Mouse (Mus musculus) embryonic stem cell, embryonic (primary cell): Measurements from ENCODE around the gene Nsdhl.

Source experiments
- CTCF ChIA-PET, 4 experiments: fragments of 300-600 bp in 2 of 4; fragments of 350-600 bp in 2 of 4; sonication (Branson Sonifier 250); formaldehyde crosslinking; loops; one replicate each; lab custom pipeline; 2022; ENCODE audit warnings: inconsistent platforms in 2 of 4; lab: Charles Lee
- POLR2A ChIA-PET, 4 experiments: fragments of 300-600 bp in 2 of 4; fragments of 350-600 bp in 2 of 4; sonication (Branson Sonifier 250); formaldehyde crosslinking; loops; one replicate each; lab custom pipeline; 2022; ENCODE audit warnings: antibody characterized with exemption in 4 of 4, inconsistent platforms in 1 of 4; lab: Charles Lee

Nsdhl gene

DNA sequence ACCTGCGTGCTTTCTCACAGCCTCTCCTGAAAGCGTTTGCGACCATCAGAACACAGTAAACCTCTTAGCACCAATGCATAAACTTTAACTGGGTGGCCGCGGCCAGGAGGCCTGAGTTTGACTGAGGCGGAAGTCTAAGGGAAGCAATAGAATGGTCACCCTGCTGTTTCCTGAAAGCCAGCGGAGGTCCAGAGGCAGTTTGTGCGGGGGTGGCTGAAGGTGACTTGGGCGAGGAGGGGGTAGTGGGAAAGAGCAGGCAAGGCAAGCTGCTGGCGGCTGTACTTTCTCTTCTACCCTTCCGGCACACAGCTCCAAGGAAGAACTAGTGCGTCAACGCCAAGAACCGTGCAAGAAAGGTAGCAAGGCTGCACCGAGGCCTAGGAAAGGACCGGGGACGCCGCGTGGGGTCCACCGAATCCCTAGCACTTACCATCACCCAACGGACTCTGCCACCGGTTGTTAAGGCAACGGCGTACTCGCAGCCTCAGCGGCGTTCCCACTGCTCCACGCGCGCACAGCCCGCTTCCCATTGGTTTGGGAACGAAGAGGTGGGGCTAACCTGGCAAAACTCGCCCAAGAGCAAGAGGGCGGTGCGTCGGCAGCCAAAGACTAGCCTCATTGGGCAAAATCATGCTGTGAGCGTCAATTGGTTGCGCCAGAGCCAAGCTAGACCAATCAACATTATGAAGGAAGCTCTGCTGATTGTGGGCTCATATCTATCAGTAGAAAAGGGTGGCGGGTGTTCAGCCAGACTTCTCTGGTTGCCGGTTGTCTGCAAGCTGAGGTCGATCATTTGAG is at the start of gene Nsdhl, which contains the start of gene Cetn2:
TSS of gene Nsdhl (plus strand) at position 674 of the 798 bp plus-strand sequence.
TSS of gene Cetn2 (minus strand) at position 528 of the 798 bp plus-strand sequence.
- ChIA-PET CTCF (interaction anchor here in 2 of 4 experiments (1.0 to 1.4 kb wide), 2 partner anchors 10 kb away, joined by 3 to 11 read pairs; no protein-coding TSS in a partner anchor), POLR2A (interaction anchor here in 3 of 4 experiments (0.7 to 1.7 kb wide), 15 partner anchors 10 to 1703 kb away, joined by 3 to 9 read pairs (median 3); partner anchors contain the start of genes Hmgb3 (in 1 of the 3) and Zfp185 (in 1 of the 3))

DNA sequence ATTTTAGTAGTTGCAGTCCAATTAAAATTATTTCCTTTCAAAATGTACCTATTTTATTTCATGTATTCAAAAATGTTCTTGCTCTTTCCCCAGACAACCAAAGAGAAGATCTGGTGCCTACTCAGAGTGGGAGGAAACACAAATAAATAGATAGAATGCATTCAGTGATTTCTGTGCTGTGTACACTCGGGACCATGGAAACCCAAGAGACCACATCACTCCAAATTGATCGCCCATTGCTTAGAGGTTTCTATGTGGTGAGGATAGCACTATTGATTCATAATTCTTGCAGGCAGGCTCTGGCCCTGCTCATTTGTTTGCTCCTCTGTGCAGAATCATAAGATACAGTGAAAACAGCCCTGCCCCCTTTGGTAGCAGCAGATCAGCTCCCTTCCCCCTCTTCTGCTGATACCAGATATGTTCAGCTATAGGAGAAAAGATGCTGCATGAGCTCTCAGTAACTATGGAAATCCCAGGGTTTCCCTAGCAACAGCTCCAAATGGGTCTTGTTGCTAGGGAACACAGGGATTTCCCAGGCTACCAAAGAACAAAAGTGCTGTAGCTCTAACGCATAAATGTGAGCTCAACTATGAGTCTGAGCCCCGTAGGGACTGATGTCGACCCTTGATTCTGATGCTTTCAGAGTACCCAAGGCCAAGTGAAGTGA is 22.8 kb upstream of the Nsdhl start:
- ChIA-PET CTCF (no interaction called here), POLR2A (no interaction called here)

DNA sequence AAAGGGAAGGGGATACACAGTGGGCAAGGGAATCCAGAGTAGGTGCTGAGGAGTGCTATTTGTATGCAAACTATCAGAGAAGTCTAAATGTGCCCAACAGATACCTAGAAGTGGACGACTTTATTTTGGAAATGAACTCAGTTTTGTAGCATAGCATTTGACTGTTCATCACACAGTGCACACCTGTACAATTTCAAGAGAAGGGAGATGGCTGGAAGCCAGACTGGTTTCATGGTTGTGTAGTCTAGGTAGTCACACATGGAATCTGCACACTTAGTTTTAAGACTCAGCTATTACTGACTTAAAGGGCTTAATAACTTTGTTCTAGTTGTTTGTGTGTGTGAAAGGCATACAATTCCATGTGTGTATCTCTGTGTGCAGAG is 22.3 kb upstream of the Nsdhl start:
- CTCF ChIA-PET, result no interaction called here
- POLR2A ChIA-PET, result no interaction called here

DNA sequence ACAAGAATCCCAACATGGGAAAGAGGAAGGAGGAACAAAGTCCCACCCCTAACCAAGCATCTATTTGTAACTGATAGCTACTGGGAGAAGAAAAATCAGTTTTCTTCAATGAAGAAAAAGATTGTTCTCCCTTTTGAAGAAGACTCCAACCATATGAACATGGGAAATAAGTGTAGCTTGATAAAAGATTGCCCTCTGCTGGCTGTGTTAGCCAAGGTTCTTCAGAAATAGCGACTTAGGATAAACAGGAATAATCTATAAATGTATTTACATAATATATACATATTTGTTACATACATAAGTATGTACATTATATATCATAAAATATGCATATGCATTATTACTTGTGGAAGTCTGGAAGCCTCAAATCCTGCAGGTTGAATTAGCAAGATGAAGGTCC is 15.8 kb upstream of the Nsdhl start:
- ChIA-PET POLR2A (no interaction called here), CTCF (no interaction called here)

DNA sequence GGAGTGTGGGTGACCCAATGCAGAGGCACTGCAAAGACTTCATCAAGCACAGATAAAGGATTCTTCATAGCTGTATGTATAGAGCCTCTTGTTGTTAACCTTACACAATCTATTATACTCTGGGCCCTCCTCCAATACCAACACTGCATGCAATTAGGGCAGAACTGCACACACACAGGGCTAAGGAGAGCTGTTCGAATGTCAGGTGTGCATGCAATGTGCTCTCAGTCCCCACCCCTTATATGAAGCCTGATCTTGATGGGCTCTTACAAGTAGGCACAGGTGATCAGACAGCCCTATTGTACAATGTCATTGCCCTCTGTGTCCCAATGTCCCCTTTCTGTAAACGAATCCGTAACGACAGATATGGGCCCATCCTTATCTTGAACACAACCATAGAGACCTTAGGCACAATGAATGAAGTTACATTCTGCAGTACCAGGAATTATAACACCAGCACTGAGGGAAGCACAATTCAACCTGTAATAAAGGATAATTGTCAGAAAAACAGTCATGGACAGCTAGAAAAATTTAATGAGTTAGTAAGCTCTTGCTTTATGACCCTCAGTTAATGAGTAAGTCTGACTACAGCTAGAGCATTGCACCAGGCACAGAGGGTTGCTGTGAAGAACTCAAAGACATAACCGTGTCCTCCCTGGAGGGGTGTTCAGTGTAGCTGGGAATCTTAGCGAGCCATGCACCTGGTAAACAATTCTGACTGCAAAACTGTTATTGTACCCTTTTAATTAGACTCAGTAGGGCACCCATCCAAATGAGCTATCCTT is 10.5 kb upstream of the Nsdhl start:
- ChIA-PET POLR2A (interaction anchor here in 3 of 4 experiments (0.9 to 1.8 kb wide), 3 partner anchors 10 to 624 kb away, joined by 5 to 9 read pairs (median 6); partner anchors contain the start of genes Cetn2 (in 2 of the 3) and Nsdhl (in 2 of the 3)), CTCF (interaction anchor here (0.6 to 1.3 kb wide), 13 partner anchors 10 to 1543 kb away, joined by 3 to 11 read pairs (median 3); partner anchors contain the start of genes Cetn2 (in 2 of the 4), Nsdhl (in 2 of the 4) and Mtmr1 (in 1 of the 4))

DNA sequence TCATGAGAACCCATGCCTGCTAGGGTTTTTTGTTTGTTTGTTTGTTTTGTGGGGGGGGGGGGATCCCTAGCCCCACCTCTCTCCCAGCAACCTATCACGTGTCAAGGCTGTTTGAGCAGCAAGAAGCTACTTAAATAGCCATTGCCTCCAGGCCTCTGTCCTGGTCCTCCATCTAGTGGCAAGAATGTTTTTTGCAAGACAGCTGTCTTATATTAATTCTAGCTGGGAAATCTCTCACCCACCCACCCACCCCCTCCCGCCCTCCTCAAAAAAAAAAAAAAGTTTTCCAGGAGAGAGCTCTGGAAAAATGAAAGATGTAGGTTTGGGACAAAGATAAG is 10.0 kb upstream of the Nsdhl start:
- ChIA-PET POLR2A (interaction anchor here in 3 of 4 experiments (0.9 to 1.8 kb wide), 3 partner anchors 10 to 623 kb away, joined by 5 to 9 read pairs (median 6); partner anchors contain the start of genes Cetn2 (in 2 of the 3) and Nsdhl (in 2 of the 3)), CTCF (interaction anchor here (0.6 to 1.3 kb wide), 12 partner anchors 10 to 1544 kb away, joined by 3 to 11 read pairs (median 3); partner anchors contain the start of genes Cetn2 (in 2 of the 4), Nsdhl (in 2 of the 4) and Mtmr1 (in 1 of the 4))

DNA sequence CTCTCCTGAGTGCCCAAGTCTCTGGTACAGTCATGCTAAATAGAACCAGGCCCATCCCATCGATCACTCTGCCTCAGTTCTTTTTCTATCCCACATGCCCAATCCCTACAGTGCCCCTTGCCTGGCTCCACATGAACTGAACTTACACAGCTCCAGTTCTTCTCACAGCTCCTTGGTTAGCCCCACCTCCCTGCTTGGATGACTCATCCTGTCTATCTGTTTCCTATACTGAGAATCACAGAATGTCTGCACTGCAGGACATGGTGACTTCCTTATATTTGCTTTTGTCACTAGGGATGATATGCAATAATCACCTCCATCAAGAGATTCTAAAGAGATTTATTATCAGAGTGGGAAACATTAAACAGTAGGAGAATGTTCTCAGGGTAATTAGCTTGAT is 6.7 kb upstream of the Nsdhl start:
- ChIA-PET POLR2A (no interaction called here), CTCF (no interaction called here)

DNA sequence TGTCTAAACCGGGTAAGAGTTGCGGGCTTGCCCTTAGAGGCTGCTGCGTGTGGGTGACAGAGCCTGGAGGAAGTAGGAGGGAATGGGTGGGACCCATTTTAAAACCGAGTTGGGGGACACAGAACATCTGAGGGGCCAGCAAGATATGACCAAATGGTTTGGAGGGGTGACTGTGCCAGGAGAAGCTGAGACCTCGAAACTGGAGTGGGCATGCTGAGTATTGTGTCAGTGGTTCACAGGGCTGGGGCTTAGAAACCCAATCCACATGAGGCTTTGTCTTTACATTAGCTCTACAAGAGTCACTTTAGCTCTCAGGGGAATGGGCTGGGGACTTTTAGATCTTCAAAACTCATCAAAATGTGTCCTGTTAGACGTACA is 314 bp downstream of the Nsdhl start:
- ChIA-PET POLR2A (interaction anchor here in 3 of 4 experiments (0.7 to 1.7 kb wide), 16 partner anchors 10 to 1704 kb away, joined by 3 to 9 read pairs (median 3); partner anchors contain the start of genes Hmgb3 (in 1 of the 3) and Zfp185 (in 1 of the 3)), CTCF (interaction anchor here in 2 of 4 experiments (1.0 to 1.4 kb wide), 2 partner anchors 10 kb away, joined by 3 to 11 read pairs; no protein-coding TSS in a partner anchor)

DNA sequence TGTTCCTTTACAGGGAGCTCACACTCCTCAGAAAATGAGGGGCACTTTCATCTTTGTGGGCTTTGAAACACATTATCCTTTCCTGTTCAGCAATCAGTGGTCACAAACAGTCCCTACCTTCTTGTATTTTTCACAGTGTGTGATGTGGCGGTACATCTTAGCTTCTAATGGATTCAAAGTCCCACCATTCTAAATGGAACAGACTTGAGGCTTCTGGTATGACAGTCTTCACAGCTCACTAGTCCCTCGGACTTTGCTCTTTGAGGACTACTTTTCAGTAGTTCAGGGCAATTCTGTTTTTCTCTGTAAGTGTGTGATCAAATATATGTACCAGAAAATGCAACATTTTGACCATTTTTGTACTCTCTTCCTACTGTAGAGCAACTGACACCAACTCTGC is 3.0 kb downstream of the Nsdhl start:
- POLR2A ChIA-PET, result no interaction called here

DNA sequence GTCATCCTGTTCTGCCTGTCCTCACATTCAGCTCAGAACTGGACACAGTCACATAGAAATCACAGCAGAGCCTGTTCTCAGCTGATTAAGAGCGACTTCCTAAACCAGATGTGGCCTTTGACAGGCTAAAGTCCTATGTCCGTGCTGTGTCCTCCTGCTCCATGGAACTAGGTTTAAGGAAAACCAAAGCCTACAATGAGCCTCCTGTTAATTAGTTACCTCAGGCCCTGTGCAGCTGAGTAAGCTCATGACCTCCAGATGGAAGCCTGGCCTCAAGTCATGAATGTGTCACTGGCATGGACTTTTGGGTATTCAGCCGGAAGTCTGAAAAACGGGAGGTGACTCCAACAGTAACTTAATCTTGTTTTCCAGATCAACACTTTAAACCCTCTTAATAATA is 35.1 kb downstream of the Nsdhl start:
- ChIA-PET POLR2A (no interaction called here), CTCF (no interaction called here)

More for the DNA sequence above, 3.0 kb downstream of the Nsdhl start:
- CTCF ChIA-PET, result interaction anchor here in 1 of 4 experiments (0.6 kb wide), 1 partner anchor 13 kb away, joined by 3 read pairs; no protein-coding TSS in a partner anchor

DNA sequence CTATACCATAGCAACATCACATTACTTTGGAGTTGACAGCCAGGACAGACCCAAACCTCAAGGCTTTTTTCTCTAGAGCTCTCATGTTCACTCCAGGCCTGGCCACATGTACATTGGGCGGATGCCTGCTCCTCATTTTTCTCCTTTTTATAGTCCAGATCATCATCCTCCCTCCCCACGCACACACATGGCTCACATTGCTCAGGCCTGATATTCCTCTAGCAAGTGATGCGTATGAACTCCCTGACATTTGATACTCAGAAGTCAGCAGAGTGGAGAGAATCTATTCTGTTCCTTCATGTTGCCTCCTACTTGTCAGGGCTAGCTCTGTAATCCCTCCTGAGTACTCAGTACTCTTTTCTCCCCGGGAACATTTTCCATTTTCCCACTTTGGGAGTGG is 38.1 kb downstream of the Nsdhl start:
- ChIA-PET POLR2A (no interaction called here), CTCF (no interaction called here)

DNA sequence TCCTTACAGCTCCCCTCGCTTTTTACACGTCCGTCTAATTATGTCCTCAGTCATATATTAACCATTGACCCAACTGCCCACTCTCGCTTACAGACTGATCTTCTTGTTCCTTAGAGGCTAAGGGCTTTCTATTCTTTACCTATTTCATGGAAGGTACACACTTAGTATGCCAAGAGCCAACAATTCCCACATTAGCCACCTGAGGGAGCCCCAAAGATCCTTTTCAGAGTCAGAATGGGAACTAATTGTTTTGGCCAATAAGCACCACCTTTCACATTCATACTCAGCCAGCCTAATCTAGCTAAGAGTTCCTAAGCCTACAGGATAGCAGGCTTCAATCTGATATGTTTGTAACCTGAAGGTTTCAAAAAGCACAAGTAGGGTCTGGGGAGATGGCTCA is 42.1 kb downstream of the Nsdhl start:
- ChIA-PET CTCF (interaction anchor here in 1 of 4 experiments (1.1 kb wide), 1 partner anchor 10 kb away, joined by 3 read pairs; no protein-coding TSS in a partner anchor), POLR2A (no interaction called here)

DNA sequence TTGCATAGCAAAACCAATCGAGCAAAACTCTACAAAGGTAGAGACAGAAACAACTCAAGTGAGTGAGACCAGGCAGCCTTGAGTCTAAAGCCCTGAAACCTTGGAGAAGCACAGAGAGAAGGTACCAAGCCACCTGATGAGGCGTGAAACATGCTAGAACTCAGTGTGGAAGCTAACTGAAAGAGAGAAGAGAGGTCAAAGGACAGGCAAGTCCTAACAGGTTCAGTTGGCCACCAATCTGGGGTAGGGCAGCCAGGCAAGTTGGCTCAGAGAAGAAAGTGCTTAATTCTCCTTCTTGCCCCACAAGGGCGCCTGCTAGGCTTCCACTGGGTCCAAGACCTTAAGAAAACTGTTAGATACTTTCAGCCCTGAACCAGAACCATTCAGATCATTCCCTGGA is 43.2 kb downstream of the Nsdhl start:
- ChIA-PET POLR2A (no interaction called here), CTCF (no interaction called here)

DNA sequence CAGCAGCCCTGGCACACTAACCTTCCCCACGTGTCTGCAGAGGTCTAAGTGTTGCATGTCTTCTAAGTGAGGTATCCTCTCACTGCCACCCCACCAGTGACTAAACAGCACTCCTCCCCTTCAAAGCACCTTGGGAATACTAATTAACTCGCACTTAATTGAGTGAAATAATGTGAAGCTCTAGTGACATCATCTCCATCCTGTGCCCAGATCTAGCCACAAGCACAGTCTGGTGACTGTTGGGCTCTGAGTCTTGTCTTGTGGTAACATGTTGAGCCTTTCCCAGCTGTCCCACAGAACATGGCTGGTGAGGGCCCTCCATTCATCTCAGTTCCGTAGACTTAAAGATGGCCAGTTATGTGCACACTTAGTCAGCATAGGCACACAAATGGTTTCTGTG is 44.4 kb downstream of the Nsdhl start:
- ChIA-PET CTCF (no interaction called here), POLR2A (no interaction called here)

DNA sequence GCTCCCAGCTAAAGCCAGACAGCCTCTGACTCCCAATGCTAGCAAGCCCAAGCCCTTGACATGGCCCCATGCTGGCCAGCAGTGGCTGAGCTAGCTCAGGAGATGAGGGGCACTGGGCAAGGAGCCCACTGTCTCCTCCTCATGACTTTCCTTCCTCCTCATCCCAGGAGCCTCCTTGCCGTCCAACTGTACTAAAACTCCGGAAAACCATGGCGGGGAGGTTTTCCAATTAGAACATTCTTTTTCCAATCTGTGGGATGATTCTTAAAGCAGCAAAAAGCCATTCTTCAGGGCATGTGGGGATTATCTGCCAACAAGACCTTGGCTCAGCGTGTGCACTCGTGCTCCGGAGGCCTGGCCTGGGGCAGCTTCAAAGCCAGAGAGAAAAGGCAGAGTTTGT is 64.5 kb downstream of the Nsdhl start:
- CTCF ChIA-PET, result no interaction called here
- POLR2A ChIA-PET, result no interaction called here

DNA sequence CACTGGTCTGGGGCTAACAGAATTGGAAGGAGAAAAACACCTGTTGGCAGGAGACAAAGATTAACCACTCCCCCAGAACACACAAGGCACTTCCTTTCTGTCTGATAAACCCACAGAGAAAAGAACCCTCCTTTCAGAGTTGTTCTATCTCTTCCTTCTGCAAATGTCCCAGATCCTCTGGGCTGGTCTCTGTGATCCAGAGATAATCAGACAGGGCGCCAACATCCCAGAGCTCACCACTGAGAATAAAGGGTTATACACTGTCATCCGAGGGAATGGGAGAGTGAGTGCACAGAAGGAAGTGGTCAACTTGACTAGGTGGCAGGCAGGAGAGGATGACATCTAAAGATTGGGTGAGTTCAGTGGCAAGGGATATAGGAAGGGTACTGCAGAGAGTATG is 67.2 kb downstream of the Nsdhl start:
- POLR2A ChIA-PET, result interaction anchor here in 1 of 4 experiments (1.5 kb wide), 1 partner anchor 23 kb away, joined by 3 read pairs; no protein-coding TSS in a partner anchor

DNA sequence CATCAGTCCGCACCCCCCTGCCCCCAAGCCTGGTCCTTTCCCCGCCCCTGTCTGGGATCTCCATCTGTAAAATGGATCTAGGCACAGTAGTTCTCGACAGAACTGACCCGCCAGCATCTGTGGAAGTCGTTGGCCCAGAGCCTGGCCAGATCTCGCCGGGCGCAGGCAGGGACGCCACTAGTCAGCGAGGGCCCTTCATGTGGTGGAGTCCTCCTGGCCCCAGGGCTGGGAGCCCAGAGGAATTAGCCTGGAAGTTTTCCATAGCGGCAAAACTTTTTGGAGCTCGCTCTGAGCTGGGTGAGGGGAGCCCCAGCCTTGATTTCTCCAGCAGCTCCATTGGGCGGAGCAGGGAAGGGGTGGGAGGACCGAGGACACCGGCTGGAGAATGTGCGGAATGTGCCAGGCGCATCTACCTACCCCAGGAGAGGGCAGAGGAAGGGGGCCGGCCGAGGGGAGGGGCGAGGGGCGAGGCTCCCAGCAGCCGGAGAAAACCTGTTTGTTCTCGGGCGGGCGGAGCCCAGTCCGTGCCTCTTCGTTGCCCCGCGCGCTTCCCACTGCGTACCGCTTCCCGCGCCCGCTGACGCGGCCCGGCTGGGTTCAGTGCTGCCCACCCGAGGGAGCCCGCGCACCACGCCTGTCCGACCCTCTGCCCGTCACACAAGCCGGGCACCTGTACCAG is 68.6 kb downstream of the Nsdhl start, which contains the start of gene Zfp185:
TSS of gene Zfp185 (plus strand) at position 499 of the 679 bp plus-strand sequence.
- ChIA-PET POLR2A (interaction anchor here in 3 of 4 experiments (0.5 to 2.9 kb wide), 8 partner anchors 20 to 414 kb away, joined by 3 to 10 read pairs (median 3); partner anchors contain the start of genes Cetn2 (in 1 of the 3) and Nsdhl (in 1 of the 3)), CTCF (interaction anchor here in 1 of 4 experiments (1.0 kb wide), 1 partner anchor 21 kb away, joined by 5 read pairs; no protein-coding TSS in a partner anchor)

More for the DNA sequence above, 67.2 kb downstream of the Nsdhl start:
- CTCF ChIA-PET, result no interaction called here
